Mouse (Mus musculus): ENCODE results near the gene Brox. TPM values are rescaled to one million over a fixed set of nuclear protein-coding genes. Genes with fewer than 3 reads are reported as not detected.

Gene Brox
- polyA plus RNA-seq, 1 experiment from 2014 or later: 64.6 TPM

DNA sequence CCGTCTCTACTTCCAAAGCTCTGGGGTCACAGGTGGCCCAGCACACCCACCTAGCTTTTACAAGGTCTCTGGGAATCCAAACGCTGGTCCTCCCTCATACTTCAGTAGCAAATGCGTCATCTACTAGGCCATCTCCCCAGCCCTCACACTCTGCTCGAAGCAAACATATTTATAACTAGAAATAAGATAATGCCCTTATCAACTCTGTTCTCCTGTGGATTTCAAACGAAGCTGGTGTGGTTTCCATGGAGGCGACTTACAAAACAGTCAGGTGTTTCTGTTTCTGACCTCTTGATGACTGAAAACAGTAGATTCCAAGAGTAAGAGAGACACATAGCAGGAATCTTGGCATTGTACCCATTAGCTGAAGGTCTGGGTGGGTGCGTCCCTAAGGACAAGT is 69.6 kb downstream of the Brox start:
- Histone ChIP-seq H3K4me3 (ENCODE audit: low read depth, low read length) (no peak overlapping the region), H3K4me1 (ENCODE audit: control insufficient read depth, insufficient read depth, low read length) (no peaks in the 10 kb centered on the region; the same call in 1 of the 2 replicates), H3K9me3 (ENCODE audit: control insufficient read depth, low read length) (no peaks in the 10 kb centered on the region), H3K27ac (ENCODE audit: low read depth, low read length) (no peak overlapping the region), H3K36me3 (ENCODE audit: control insufficient read depth, insufficient read depth, low read length) (no peaks in the 10 kb centered on the region), H3K4me2 (no peak overlapping the region), H3K27me3 (ENCODE audit: control insufficient read depth, insufficient read depth, low read length) (no peaks in the 10 kb centered on the region), H3K9ac (ENCODE audit: low read length) (no peak overlapping the region)
- WGBS: 85% methylated on average over 7 of the region's 7 CpGs
- ATAC-seq (ENCODE audit: low FRiP score): no peak
- no peak for DNase-seq (ENCODE audit: low spot score, missing footprints)

Other genes with a start within 250 kb of the Brox start
- 8.8 and 9.3 TPM in 2 replicates for gene Disp1, start 75.7 kb downstream of the Brox start, polyA plus RNA-seq (2014; fragmentation: Nextera tagmentation; extraction: Ambion mirVana)
- gene Aida, start 679 bp downstream of the Brox start, polyA plus RNA-seq (2014; fragmentation: Nextera tagmentation; extraction: Ambion mirVana): 32.9 and 37.8 TPM in 2 replicates
- 97.2 and 103 TPM in 2 replicates for gene Mia3, start 72.3 kb upstream of the Brox start, polyA plus RNA-seq (2014; fragmentation: Nextera tagmentation; extraction: Ambion mirVana)
- gene Taf1a, start 91.7 kb upstream of the Brox start, polyA plus RNA-seq (2014; fragmentation: Nextera tagmentation; extraction: Ambion mirVana): 17.0 and 20.9 TPM in 2 replicates
- 0.11 and 0.18 TPM in 2 replicates for gene Hhipl2, start 120.9 kb upstream of the Brox start, polyA plus RNA-seq (2014; fragmentation: Nextera tagmentation; extraction: Ambion mirVana)

All from midbrain, embryonic 11.5 days (tissue).